Mouse (Mus musculus) stomach, postnatal 0 days (tissue): ENCODE results near the gene Myo5c. TPM values are rescaled to one million over a fixed set of nuclear protein-coding genes. Genes with fewer than 3 reads are reported as not detected.
A peak's percentile ranks its signal among the peaks of the same experiment; 100 is the strongest.

ENCODE experiments used
- ATAC-seq: fragments of 200-750 bp; cut with Nextera tagmentation; 2 replicates; pipeline ENCODE4 v1.8.0; 2017; ENCODE audit not compliant: low FRiP score, low TSS enrichment
- DNase-seq: peaks from one replicate; pipeline ENCODE4 v3.0.0-alpha.2; 2016; ENCODE audit warnings: low spot score
- H3K27ac ChIP-seq: fragments of 300-500 bp; sonication (generic); replicated peaks from 2 replicates; pipeline ENCODE4 v1.5.1; 2014; ENCODE audit warnings: mild to moderate bottlenecking, control low read depth
- H3K27me3 ChIP-seq: fragments of 300-500 bp; sonication (generic); 2 replicates; pipeline ENCODE4 v1.6.1; 2014; ENCODE audit warnings: low read length; ENCODE audit not compliant: control insufficient read depth, insufficient read depth
- H3K36me3 ChIP-seq: fragments of 300-500 bp; sonication (generic); 2 replicates; pipeline ENCODE4 v1.6.1; 2014; ENCODE audit warnings: low read length, mixed read lengths; ENCODE audit not compliant: control insufficient read depth, insufficient read depth
- H3K4me1 ChIP-seq: fragments of 300-500 bp; sonication (generic); replicated peaks from 2 replicates; pipeline ENCODE4 v1.6.1; 2014; ENCODE audit warnings: antibody characterized with exemption; ENCODE audit not compliant: control insufficient read depth, insufficient read depth
- H3K4me2 ChIP-seq: fragments of 300-500 bp; sonication (generic); replicated peaks from 2 replicates; pipeline ENCODE4 v1.6.1; 2014; ENCODE audit warnings: low read depth, mild to moderate bottlenecking, control low read depth, moderate library complexity
- H3K4me3 ChIP-seq: fragments of 300-500 bp; sonication (generic); 2 replicates; pipeline ENCODE4 v1.5.1; 2014; ENCODE audit warnings: low read depth, low read length, control low read depth
- H3K9ac ChIP-seq: fragments of 300-500 bp; sonication (generic); 2 replicates; pipeline ENCODE4 v1.6.1; 2014; ENCODE audit warnings: mild to moderate bottlenecking, low read length, control low read depth, mixed read lengths
- H3K9me3 ChIP-seq: fragments of 300-500 bp; sonication (generic); 2 replicates; pipeline ENCODE4 v1.6.1; 2016; ENCODE audit warnings: low read length; ENCODE audit not compliant: control insufficient read depth
- CTCF ChIP-seq: IDR thresholded peaks from 2 replicates; pipeline ENCODE4 v1.5.1; 2016; ENCODE audit warnings: antibody characterized with exemption, low read depth, mild to moderate bottlenecking, moderate library complexity
- EP300 ChIP-seq: optimal IDR thresholded peaks from 2 replicates; pipeline ENCODE3; 2016; ENCODE audit warnings: antibody characterized with exemption
- WGBS: fragments of 180-500 bp; shearing (Covaris S2); extraction: QIAGEN DNeasy Blood & Tissue Kit; methylation state at CpG from one replicate; pipeline ENCODE4 v1.1.7; 2014; 5-methylcytosine and 5-hydroxymethylcytosine counted together
- polyA plus RNA-seq: library from polyadenylated mRNA; unstranded; fragments of >200 nt; fragmentation: Nextera tagmentation; extraction: Ambion mirVana; gene quantifications from 2 replicates; pipeline ENCODE4 v1.2.1, GENCODE M21; 2015

Myo5c gene
- 11.4 and 13.2 TPM in 2 replicates for polyA plus RNA-seq

DNA sequence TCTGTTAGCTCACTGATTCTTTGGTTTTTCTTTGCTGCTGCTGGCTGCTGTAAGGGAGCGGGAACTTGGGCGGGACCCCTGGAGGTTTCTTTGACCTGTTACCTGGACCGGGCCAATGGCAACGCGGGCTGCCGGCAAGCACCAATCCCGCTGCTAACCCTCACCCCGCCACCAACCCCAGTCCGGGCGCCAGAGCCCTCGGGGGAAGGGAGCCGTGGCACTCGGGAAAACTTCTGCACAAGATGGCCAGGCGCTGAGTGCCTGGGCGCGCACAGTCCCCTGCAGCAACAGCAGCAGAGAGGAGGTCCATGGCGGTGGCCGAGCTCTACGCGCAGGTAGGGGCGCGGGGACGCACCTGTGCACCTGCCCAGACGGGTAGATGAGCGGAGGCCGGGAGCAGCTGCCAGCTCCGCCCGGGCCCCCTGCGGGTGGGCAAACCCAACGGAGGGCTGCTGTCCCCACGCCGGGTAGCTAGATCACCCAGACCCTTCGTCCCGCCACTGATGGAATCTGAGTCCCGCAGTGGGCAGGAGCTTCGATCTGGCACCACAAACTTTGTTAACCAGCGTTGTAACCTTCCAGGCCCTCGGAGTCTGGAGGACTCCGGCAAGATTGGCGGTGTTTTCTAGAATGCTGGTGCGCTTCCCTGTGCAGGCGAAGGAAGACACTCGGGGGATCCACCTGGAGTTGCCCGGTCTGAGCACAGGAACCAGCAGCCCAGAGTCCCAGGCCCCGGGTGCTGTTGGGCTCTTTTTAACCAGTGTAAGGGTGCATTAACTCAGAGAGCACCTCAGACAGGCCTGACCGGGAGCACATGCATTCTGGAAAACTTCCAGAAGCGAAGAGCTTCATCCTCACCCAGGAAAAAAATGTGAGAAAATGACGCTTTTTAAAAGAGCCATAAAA lies at the start of gene Myo5c:
Gene Myo5c (plus strand): TSS at position 180 of the 906 bp plus-strand sequence.
- Histone ChIP-seq H3K27me3 (0 out of 2 replicates have a peak, but pooled peaks cover 3% of the 10 kb centered on the region), H3K9me3 (no peaks in the 10 kb centered on the region), H3K4me2 (peak within 1 kb of the TSS; percentile 61), H3K36me3 (no peaks in the 10 kb centered on the region), H3K9ac (peak within 1 kb of the TSS; percentile 67), H3K27ac (peak within 1 kb of the TSS; percentile 87), H3K4me3 (peak within 1 kb of the TSS; percentile 50), H3K4me1 (no peaks in the 10 kb centered on the region)
- DNase-seq (peak; percentile 89), ATAC-seq (peak; percentile 70)
- no peak for TF ChIP-seq EP300
- TF ChIP-seq CTCF, result 0 out of 2 replicates have a peak, but pooled peaks have one; percentile 5
- 4% methylated on average over 48 of the region's 48 CpGs for WGBS

GRCm38 (mm10) chr9:75187646-75188260 lies 44.1 kb upstream of the Myo5c start:
- no peaks in the 10 kb centered on the region for H3K4me1 ChIP-seq
- no peak for ATAC-seq
- TF ChIP-seq EP300, result no peak
- no peak for TF ChIP-seq CTCF
- H3K27me3 ChIP-seq, result no peaks in the 10 kb centered on the region
- no peak for DNase-seq
- H3K9me3 ChIP-seq, result no peaks in the 10 kb centered on the region
- H3K27ac ChIP-seq, result no peak overlapping the region
- H3K4me3 ChIP-seq, result no peak overlapping the region
- H3K36me3 ChIP-seq, result peaks cover 4% of the 10 kb centered on the region; the same call in 1 of the 2 replicates
- H3K9ac ChIP-seq, result no peak overlapping the region
- 80% methylated on average over 3 of the region's 3 CpGs for WGBS
- no peak overlapping the region for H3K4me2 ChIP-seq

- H3K27me3 ChIP-seq, result no peaks in the 10 kb centered on the region
- H3K27ac ChIP-seq, result no peak overlapping the region
- no peaks in the 10 kb centered on the region for H3K9me3 ChIP-seq
- no peaks in the 10 kb centered on the region for H3K4me1 ChIP-seq
- TF ChIP-seq EP300 (no peak), CTCF (no peak)
- H3K4me3 ChIP-seq, result no peak overlapping the region
- no peaks in the 10 kb centered on the region for H3K36me3 ChIP-seq
- 56% methylated on average over 4 of the region's 4 CpGs for WGBS
- no peak overlapping the region for H3K9ac ChIP-seq
- no peak for ATAC-seq
- DNase-seq, result no peak
- H3K4me2 ChIP-seq, result no peak overlapping the region
These were observed 38.0 kb upstream of the Myo5c start for GRCm38 (mm10) chr9:75193858-75194257.

- 58% methylated on average over 2 of the region's 2 CpGs for WGBS
- Histone ChIP-seq H3K36me3 (no peaks in the 10 kb centered on the region; the same call in 1 of the 2 replicates), H3K9me3 (no peaks in the 10 kb centered on the region), H3K27ac (no peak overlapping the region), H3K4me2 (no peak overlapping the region), H3K27me3 (no peaks in the 10 kb centered on the region), H3K4me1 (no peaks in the 10 kb centered on the region), H3K4me3 (no peak overlapping the region), H3K9ac (no peak overlapping the region)
- TF ChIP-seq EP300 (no peak), CTCF (no peak)
- no peak for DNase-seq
- no peak for ATAC-seq
These were observed 35.5 kb upstream of the Myo5c start for GRCm38 (mm10) chr9:75196335-75196734.

DNA sequence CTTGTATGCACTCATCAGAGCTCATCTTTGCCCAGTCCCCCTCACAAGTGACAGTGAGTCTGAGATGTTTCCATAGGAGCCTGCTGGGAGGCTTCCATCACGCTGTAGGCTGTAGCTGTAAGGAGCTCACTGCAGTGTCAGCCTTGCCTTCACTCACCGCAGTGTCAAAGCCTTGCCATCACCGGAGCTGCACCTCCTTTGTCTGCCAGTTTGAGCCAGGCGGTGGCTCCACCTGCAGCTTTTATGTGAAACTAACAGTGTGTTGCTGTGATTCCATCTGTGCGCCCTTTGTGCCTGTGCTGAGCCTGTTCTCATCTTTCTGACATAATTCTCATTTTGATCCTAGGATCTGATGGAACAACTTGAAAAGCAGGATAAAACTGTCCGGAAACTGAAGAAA lies 34.5 kb upstream of the Myo5c start:
- ATAC-seq (peak; percentile 53; the same call in 1 of the 2 replicates), DNase-seq (peak; percentile 38)
- 59% methylated on average over 6 of the region's 6 CpGs for WGBS
- Histone ChIP-seq H3K27ac (no peak overlapping the region), H3K36me3 (no peaks in the 10 kb centered on the region; the same call in 1 of the 2 replicates), H3K4me1 (no peaks in the 10 kb centered on the region), H3K27me3 (no peaks in the 10 kb centered on the region), H3K4me3 (no peak overlapping the region), H3K4me2 (no peak overlapping the region), H3K9me3 (no peaks in the 10 kb centered on the region), H3K9ac (no peak overlapping the region)
- TF ChIP-seq EP300, result no peak
- peak; percentile 68 for TF ChIP-seq CTCF

GRCm38 (mm10) chr9:75201506-75201905 lies 30.3 kb upstream of the Myo5c start:
- Histone ChIP-seq H3K9me3 (no peaks in the 10 kb centered on the region), H3K9ac (no peak overlapping the region), H3K36me3 (no peaks in the 10 kb centered on the region; the same call in 1 of the 2 replicates), H3K27me3 (no peaks in the 10 kb centered on the region), H3K27ac (no peak overlapping the region), H3K4me1 (no peaks in the 10 kb centered on the region), H3K4me2 (no peak overlapping the region), H3K4me3 (no peak overlapping the region)
- DNase-seq (no peak), ATAC-seq (no peak)
- 90% methylated on average over 1 of the region's 1 CpGs for WGBS
- TF ChIP-seq CTCF, result no peak
